Mouse (Mus musculus): ENCODE measurements around the gene Prrt2.

The Prrt2 gene

DNA sequence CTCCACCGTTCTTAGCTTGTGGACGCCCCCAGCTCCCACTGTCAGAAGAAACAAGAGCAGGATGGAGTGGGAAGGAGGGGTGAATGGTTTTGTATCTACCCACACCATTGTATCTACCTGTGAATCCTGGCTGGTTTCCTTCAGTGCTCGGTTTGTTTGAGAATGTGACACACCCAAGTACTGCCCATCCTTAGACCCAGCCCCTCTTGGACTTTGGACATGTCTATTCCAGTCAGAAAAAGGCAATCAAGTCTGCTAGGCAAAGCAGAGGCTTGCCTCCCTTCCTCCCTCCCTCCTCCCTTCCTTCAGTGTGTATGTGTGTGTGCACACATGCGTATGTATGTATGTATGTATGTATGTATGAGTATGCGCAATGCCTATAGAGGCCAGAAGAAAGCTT is 17.4 kb downstream of the Prrt2 start:
- DNase-seq (ENCODE audit: low spot score in 2 of 2) = no peak

DNA sequence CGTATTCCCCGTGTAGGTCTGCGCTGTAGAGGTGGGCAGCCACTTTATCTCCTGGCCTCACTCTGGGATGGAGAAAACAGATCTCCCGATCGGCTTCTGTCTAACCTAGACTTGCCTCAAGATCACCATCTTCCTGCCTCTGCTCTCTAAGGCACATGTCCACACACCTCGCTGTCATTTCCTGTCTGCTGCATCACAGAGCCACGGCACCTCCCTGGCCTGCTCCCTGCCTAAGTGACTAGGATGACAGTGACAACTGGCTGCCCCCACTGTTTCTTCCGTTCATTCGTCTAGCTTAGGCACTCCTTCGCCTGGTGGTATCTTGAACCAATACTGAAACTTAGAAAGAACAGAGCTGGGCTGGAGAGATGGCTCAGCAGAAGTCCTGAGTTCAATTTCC is 21.4 kb downstream of the Prrt2 start:
- DNase-seq (ENCODE audit: low spot score in 2 of 2) = no peak

DNA sequence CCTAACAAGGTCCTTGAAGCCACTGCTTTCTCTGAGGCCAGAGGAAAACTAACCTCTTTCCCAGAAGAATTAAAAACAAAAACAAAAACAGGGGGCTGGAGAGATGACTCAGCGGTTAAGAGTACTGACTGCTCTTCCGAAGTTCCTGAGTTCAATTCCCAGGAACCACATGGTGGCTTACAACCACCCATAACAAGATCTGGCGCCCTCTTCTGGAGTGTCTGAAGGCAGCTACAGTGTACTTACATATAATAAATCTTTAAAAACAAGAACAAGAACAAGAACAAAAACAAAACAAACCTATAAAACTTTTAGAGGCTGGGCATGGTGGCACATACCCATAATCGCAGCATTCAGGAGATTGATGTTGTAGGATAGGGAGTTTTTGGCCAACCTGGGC is 24.6 kb downstream of the Prrt2 start:
- DNase-seq (ENCODE audit: low spot score in 2 of 2) = no peak

DNA sequence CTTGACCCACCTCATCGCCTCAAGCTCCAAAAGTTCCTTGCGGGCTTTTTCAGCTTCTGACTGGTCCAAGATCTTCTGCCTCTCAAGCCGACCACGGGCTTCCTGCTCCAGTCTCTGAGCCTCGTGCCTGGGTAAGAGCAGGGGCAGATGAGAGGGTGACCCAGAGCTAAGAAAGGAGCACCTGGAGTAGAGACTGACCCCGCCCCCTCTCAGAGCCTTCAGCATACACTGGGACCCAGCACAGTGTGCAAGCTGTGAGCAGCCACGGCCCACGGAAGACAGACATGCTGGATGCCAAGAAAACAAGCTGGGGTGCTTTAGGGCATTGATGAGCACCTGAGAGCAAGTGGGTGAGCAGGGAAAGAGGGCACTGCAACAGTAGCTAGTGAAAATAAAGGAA is 32.2 kb downstream of the Prrt2 start:
- no peak for DNase-seq (ENCODE audit: low spot score in 2 of 2)

DNA sequence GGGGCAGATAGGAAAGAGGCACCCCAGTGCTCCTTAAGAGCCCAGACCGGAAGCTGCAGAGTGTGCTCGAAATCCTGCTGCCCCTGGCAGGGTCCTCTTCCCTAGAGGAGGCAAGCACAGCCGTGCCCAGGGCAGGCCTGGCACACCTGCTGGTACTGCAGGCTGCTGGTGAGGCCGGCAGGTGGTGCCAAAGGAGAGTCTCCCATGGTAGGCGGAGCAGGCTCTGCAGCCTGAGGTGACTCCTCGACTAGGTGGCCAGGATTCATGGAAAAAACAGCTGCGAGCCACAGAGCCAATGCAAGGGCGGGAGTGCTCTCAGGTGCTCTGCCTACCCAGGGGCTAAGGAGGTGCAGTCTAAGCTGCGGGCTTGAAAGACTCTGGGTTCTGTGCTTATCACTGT is 34.7 kb downstream of the Prrt2 start:
- no peak for DNase-seq (ENCODE audit: low spot score in 2 of 2)

DNA sequence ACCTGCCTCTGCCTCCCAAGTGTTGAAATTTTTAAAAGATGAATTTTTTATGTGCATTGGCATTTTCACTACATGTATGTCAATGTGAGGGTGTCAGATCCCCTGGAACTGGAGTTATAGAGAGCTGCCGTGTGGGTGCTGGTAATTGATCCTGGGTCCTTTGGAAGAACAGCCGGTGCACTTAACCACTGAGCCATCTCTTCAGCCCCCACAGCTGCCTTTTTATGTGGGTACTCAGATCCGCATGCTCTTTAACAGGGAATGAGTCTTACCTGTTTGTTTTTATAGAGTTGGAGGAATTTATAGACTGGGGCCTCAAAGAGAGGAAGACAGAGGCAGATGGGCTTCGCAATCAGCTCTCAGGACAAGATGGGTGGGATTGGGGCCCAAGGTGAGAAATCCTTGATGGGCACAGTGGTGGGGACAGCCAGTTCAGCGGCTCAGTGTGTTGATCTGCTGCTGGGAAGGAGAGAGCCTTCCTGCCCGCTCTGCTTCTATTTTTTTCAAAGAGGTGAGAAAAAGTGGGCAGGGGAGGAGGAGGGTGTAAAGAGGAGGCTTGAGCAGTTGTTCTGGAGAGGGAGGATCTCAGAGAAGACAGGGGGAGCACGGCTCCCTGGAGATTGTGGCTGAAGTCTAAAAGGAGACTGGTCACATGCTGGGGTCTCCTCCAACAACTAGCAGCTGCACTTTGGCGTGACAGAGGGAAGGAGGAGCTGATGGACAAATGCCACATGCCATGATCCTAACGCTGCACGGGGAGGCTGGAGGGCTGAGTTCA is 36.2 kb downstream of the Prrt2 start:
- DNase-seq (ENCODE audit: low spot score in 2 of 2) = no peak

DNA sequence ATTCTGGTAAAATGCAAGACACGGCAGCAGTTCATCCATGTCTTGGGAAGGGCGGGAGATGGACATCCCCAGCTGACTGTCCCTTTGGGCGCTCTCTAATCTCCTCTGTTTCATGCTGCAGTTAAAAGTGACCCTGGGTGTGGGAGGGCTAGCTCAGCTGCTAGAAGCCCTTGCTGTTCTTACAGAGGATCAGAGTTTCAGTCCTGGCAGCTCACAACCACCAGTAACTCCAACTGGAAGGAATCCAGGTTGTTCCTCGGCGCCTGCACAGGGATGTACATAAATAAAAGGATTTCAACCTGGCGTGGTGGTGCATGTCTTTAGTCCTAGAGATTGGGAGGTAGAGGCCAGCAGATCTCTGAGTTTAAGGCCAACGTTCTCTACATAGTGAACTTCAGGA is 37.9 kb downstream of the Prrt2 start:
- no peak for DNase-seq (ENCODE audit: low spot score in 2 of 2)

DNA sequence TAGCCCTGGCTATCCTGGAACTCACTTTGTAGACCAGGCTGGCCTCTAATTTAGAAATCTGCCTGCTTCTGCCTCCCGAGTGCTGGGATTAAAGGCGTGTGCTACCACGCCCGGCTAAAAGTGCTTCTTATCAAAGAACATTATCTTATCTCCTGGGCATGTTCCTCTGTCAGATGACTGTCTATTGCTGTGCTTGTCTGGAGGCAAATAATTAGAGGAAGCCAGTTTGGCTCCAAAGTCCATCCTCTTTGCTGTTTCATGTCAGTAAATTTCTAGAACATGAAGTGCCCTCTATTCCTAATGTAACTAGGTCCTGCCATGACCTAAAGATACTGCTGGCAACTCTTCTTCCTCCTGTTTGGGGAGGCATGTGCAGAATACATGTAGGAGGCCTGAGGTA is 39.0 kb downstream of the Prrt2 start:
- no peak for DNase-seq (ENCODE audit: low spot score in 2 of 2)

DNA sequence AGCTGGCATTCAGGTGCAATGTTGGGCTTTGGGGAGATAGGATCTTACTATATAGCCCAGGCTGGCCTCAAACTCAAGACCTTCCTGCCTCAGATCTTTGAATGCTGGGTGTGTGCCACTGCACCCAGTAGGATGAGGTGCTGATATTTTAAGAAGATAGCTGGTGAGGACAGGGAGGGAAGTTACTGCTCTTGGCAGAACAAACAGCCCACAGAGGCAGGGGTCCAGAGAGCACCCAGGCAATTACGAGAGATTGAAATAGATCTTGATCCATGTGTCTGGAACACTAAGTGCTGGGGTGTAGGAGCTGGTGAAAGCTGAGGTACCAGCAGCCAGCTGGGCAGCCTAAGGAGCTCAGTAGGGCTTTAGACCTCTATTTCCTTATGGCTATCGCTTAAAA is 39.4 kb downstream of the Prrt2 start:
- DNase-seq (ENCODE audit: low spot score in 2 of 2) = no peak

DNA sequence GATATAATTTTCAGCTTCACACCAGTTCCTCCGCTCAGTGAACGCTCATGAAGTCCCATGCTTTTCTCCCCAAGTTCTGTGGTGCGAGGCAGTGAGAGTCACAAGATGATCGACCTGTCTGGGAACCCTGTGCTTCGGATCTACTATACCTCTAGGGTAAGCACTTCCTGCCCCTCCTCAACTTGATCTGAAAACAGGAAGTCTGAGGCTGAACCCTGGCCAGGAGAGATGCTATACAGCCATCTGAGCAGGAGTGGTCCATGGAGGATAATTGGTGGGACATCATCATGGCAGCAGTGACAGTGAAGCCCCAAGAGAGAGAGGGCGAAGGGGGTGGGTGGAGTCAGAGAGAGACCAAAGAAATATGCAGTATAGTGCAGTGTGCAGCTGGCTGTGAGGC is 42.2 kb downstream of the Prrt2 start:
- DNase-seq (ENCODE audit: low spot score in 2 of 2) = no peak

DNA sequence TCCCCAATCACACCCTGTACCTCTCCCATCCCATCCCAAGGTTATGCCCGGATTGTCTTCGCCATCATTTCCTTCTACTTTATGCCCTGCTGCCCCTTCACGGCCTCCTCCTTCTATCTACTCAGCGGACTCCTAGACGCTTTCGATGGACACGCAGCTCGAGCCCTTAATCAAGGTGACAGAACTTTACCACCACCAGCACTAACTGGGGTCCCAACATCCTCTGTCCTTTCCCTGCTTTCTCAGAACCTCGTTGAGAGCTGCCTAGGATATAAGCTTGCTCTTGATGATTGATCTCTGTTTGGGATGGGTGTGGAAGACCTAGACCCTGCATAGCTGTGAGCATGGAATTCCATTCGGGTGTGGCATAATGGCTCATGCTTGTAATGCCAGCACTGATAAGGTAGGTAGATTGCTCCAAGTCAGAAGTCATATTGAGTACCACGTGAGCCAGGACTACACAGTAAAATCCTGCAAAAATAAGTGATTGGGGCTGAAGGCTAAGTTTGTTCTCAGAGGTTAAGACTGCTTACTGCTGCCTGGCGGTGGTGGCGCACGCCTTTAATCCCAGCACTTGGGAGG is 44.0 kb downstream of the Prrt2 start:
- no peak for DNase-seq (ENCODE audit: low spot score in 2 of 2)

DNA sequence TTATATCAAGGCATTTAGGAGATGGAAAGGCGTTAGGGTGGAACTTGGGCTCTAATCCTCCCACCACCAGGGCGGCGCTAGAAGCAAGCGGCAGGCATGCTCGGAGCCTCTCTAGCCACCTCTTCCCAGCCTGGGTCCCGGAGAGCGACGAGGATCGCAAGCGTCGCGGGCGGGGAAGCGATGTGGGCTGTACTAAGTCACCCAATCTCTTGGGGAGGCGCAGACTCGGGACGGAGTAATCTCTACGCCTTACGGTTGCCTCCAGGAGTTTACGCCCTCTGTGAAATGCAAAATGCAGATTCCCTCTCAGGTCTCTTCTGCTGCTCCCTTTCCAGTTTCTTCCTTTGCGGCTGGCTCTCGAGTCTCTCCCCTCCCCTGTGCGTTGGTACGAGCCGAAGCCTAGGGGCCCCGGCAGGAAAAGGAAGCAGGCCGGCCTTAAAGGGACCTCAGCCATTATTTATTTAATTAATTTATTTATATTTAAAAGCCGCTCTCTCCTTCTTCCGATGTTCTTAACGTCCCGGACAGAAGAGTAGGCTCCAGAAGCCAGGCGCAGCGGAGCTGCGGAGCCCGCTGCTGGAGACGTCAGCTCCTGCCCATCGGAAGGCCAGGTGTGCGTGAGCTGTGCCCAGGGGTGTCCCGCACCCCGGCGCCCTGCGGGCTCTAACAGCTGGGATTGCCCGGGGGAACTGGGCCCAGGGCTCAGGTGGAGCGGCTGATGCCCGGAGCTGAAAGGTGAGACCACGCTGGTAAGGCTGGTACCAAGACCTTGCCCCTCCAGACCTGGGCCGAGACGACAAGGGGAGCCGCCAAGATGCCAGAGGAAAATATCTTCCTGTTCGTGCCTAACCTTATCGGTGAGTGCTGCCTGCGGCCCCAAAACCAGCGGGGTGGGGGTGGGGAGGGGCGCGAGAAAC is 44.8 kb downstream of the Prrt2 start, which contains the start of gene Cdiptos:
Gene Cdiptos, minus strand, starts transcription at position 149 of the 917 bp plus-strand sequence.
- DNase-seq (ENCODE audit: low spot score in 2 of 2) = peak; percentile 91 to 95

DNA sequence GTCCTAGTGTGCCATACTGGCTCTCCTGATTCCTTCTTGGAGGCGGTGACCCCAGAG is 45.3 kb downstream of the Prrt2 start, which contains the start of gene Cdipt:
Gene Cdipt, plus strand, starts transcription at position 22 of the 57 bp plus-strand sequence.
- DNase-seq (ENCODE audit: low spot score in 2 of 2) = no peak

DNA sequence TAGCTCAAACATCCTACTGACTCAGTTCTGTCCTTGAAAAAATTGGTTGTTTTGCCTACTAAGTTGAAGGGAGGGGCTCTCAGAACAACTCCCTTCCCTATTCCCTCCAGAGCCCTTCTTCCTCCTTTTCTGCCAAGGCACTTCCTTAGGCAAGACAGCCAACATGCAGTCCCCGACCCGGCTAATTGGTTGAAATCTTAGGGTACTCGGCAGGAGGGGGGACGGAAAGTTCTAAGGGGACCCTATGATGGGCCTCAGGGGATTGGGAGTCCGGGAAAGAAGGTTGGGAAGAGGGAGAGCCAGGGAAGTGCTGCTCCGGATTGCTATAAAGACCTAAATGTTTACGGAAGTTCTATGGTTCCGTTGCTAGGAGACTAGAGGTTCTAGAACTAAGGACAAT is 45.5 kb downstream of the Prrt2 start:
- DNase-seq (ENCODE audit: low spot score in 2 of 2) = peak in 1 of 2 experiments; percentile 71

All from heart, adult 9 months (tissue).